Mouse (Mus musculus) embryonic fibroblast, embryonic 13.5 days (primary cell): Measurements from ENCODE around the gene Olfr1436.
"Not testable (repeated sequence)": the region's sequence is repeated elsewhere in the genome, so short reads cannot be mapped to it uniquely, and the experiment has no call there.

ENCODE experiments used
- CTCF ChIP-seq: IDR thresholded peaks from 2 replicates; pipeline ENCODE4 v1.5.1; 2011; ENCODE audit warnings: mild to moderate bottlenecking, control low read depth, low read length, moderate library complexity, borderline replicate concordance; ENCODE audit not compliant: insufficient read depth
- POLR2A ChIP-seq: IDR thresholded peaks from 2 replicates; pipeline ENCODE4 v1.6.1; 2011; ENCODE audit warnings: low read depth, mild to moderate bottlenecking, control low read depth, low read length, moderate library complexity

GRCm38 (mm10) chr19:12299030-12299429 is at the start of gene Olfr1436:
- not testable (repeated sequence) for TF ChIP-seq POLR2A, CTCF
